Mouse (Mus musculus) inflammation-experienced regulatory T-cells, adult 6 months (primary cell): ENCODE results near the gene Krt15. TPM values are rescaled to one million over a fixed set of nuclear protein-coding genes. Genes with fewer than 3 reads are reported as not detected.

Experiments used
- ATAC-seq: one replicate; pipeline ENCODE4 v1.8.0; 2017
- polyA plus RNA-seq, 3 experiments: library from polyadenylated mRNA; unstranded; fragments of 100-300 nt; shearing (Covaris generic); gene quantifications; one replicate each; pipeline ENCODE4 v1.2.1; 2017

Gene Krt15
- not detected for polyA plus RNA-seq

- no peak for ATAC-seq
Measured at GRCm38 (mm10) chr11:100135731-100136130, at the start of gene Krt15. Gene Krt15, minus strand, starts transcription at chr11:100135928.

GRCm38 (mm10) chr11:100181725-100182124 is 46.0 kb upstream of the Krt15 start:
- no peak for ATAC-seq

DNA sequence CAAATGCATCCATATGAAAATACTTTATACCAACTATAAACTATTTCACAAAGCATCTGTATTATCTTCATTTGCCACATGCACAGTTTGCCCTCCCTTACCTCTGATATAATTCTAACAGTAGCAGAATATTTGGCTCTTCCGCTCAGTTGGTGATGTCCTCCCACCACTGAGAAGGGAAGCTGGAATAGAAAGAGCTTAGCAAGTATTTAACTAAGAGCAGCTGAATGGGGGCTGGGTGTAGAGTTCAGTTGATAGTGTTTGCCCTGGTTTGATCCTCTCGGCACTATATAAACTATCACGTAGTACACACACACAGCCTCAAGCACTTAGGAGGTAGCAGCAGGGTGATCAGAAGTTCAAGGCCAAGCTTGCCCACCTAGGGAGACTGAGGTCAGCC is 43.5 kb upstream of the Krt15 start:
- ATAC-seq = no peak

- no peak for ATAC-seq
Measured at GRCm38 (mm10) chr11:100178307-100178706, 42.6 kb upstream of the Krt15 start.

- no peak for ATAC-seq
Measured at GRCm38 (mm10) chr11:100176791-100177190, 41.1 kb upstream of the Krt15 start.

DNA sequence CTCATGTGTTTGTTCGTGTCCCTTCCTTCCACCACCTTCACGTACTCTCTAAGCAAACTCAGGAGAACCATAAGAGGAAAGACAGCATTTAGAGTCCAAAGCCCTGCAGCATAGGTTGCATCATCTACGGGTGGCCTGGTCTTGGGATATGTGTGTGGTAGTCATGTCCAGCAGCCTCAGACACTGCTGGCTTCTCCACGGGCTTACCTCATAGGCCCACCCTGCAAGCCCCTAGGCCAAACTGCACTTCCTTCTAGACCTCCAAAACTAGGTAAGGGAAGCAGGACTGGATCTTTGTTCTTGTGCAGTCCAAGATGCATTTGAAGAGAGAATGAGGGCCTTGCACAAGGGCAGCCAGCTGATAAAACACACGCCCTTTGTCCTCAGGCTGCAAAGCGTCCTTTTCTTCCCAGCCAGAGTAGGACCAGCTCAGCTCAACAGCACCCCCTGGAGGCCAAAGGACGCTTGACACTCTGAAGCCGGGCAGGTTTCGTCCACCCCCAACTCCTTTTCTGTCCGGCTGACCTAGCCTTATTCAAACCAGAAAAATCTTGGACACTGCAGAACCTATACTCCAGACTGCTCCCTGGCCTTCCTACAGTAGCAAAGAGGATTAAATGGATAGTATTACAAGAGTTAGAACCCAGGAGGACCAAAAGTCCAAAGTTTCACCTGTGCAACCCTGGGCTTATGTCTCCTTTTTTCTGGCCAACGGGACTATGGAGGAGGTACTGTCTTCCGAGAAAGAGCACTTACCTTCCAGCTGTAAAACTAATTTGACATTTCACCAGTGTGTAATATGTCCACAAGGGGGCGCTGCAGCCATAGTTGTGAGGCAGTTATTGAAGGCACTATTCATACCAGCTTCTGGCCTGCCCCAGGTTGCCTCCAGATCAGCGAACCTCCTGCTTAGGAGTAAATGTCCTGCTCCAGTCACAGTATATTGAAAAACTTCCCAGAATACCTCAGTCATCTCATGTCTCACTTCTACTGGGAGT is 33.3 kb upstream of the Krt15 start:
- ATAC-seq = no peak

DNA sequence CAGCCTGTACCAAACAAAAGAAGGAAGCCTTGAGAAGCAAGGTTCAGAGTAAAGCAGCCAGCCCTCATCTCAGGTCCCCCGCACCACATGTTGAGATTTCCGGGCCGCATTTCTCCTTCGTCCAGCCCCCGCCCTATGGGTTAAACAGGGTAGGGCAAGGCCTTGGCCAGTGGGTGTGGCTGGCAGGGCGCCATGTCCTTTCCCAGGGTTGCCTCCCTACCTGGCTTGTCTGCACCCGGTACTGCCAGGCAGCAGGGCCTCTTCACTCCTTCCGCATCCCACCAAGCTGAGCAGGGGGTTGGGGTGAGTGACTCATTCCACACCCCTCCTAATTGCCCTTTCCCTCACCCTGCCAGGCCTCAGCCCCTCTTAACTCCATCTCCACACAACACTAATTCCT is 32.3 kb upstream of the Krt15 start:
- ATAC-seq = no peak

- no peak for ATAC-seq
Measured at GRCm38 (mm10) chr11:100164392-100164791, 28.7 kb upstream of the Krt15 start.

- ATAC-seq = no peak
Measured at GRCm38 (mm10) chr11:100157908-100158477, 22.3 kb upstream of the Krt15 start.

DNA sequence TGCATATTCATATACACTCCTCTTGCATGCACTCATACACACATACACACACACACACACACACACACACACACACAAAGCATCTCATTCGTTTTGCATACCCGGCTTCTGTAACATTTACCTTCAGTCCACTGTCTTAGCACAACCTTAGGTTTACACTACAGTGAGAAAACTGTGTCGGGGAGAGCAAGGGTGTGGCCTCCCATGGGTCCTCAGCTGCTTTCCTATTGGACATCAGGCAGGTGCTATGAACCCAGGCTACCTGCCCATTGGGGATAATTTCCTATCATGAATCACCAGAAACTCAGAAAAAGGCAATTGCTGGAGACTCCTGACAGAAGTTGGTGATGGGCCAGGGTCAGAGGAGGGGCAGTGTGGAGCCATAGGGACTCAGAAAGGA is 21.6 kb upstream of the Krt15 start:
- no peak for ATAC-seq

- no peak for ATAC-seq
Measured at GRCm38 (mm10) chr11:100155497-100156255, 19.9 kb upstream of the Krt15 start.

DNA sequence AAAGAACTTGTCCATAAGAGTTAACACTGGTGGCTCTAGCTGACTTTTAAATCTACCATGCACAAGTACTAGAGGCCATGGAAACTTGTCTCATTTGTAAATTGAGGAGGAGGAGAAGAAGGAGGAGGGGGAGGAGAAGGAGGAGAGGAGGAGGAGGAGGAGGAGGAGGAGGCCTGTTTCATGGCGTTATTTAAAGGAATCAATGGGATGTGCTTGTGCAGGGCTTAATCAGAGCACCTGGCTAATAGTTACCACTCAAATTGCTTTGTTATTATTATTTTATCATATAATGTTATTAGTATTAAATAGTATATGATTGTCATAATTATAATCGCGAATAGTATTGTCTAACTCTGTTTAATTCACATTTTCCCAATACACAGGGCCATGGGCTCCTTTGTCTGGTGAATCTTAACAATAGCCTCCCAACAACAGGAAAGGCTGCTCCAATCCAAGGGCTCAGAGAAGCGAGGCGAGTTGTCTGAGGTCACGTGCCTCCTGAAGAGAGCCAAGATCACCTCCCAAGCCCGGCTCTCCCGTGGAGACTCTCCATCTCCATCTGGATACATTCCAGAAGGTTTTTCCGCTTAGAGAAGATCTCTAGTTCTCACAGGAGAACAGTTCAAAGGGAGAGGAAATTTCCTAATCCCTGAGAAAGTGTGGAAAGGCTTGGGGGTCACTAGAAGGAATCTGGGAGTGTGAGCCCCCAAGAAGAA is 13.0 kb upstream of the Krt15 start, which contains the start of gene Krt19:
TSS of gene Krt19 (minus strand) at position 51 of the 716 bp plus-strand sequence.
- no peak for ATAC-seq

DNA sequence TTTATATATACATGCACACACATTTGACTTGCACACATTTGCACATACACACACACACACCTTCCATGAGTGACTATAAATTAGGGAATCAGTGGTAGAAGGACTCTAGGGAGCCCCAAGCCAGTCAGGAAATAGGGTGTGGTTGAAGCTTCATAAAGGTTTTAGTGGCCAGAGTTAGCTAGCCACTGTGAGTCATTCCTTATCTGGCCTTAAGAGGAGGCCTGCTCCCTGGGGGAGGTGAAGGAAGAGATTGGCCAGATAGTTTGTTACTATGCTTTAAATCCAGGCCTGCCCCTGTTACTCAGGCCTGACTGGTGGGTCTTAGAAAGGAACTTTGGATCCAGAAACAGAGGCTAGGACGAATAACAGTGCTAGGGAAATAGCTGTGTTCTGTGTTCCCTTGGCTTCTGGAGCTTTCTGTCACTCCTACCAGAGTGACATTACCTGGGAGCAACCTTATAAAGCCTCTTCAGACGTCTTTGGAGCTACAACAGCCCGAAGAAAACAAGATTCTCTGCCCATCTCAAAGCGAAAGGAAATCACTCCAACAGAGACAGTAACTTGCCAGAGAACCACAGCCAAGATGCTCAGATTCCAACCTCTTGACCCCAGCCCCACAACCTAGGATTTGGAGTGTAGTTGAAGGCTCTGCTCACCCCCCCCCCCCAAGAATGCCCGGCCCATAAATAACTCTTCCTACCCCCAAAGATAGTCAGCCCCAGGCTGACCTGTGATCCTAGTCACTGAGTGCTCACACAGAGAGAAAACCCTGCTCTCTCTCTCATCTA is 12.0 kb upstream of the Krt15 start:
- no peak for ATAC-seq

- ATAC-seq = no peak
Measured at GRCm38 (mm10) chr11:100145858-100146560, 10.3 kb upstream of the Krt15 start.

DNA sequence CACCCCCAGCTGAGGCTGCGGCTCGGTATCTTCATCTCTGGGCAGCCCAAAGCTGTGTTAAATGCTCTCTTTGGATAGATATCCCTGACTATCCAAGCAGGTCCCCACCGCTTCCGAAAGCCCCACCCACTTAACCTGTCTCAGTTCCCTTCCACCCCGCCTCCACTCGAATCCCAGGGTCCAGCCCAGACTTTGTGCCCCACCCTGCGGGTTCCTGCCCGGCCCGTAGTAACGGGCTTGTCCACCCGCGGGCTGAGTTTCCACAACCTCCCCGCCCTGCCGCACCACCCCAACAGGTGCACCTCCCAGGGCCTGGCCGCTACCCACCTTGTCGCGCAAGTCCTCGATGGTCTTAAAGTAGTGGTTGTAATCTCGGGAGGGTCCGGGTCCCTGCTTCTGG is 9.4 kb upstream of the Krt15 start:
- no peak for ATAC-seq

GRCm38 (mm10) chr11:100140966-100141365 is 5.2 kb upstream of the Krt15 start:
- no peak for ATAC-seq

GRCm38 (mm10) chr11:100139391-100139790 is 3.7 kb upstream of the Krt15 start:
- ATAC-seq = no peak

- no peak for ATAC-seq
Measured at GRCm38 (mm10) chr11:100138809-100139208, 3.1 kb upstream of the Krt15 start.

DNA sequence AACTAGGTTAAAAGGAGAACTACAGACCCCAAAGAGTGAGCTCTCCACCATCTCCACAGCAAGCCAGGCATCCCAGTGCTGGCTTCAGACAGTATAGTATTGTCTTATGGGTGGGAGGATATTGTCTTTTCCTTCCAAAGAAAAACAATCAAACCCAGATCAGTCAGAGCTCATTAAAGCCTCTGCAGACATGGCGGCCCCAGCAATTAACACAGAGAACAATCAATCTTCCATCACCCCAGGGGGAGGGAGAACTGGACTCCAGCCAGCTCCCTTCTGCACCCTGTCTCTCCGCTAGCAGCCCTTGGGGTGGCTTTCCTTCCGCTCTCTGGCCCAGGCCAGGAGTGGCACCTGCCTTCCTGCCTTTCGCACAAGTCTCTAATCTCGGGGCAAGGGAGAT is 2.0 kb upstream of the Krt15 start:
- no peak for ATAC-seq

DNA sequence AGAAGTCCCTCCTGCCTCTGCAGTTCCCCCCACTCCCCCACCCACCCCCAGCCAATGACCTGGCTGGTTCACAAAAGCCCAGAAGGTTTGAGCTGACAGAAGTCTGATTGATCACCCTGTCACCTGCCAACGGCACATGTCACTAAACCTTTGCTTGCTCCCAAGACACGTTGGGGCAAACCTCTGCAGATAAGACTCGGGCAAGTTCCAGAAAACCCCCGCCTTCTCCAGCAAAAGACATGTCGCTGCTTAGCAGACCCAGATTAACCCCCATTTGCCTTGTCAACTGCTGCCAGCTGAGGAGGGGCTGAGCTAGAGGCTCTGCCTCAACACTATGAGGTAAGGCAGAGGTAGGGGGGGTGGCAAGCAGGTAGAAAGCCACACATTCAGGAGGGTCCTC is 831 bp upstream of the Krt15 start:
- no peak for ATAC-seq

DNA sequence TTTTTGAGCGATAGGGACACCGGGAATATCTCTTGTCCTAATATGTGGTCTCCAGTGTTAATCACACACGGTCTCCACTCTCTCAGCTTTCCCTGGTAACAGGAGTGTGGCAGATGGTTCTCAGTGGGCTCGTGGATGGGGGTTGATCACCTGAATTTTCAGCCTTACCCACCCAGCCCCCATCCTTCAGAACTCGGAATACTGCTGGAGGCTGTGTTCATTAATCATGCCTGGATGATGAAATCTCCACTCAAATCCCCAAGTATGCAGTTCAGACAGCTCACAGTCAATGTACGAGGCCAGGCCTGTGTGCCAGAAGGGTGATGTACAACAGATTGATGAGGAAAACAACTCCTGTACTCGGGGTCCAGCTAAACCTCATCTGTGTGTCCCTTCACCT is 10.8 kb downstream of the Krt15 start:
- ATAC-seq = no peak
